Mouse (Mus musculus) forebrain, embryonic 12.5 days (tissue): ENCODE measurements around the gene Mtmr3. TPM values are rescaled to one million over a fixed set of nuclear protein-coding genes. Genes with fewer than 3 reads are reported as not detected.

Source experiments
- ATAC-seq: fragments of 200-750 bp; cut with Nextera tagmentation; 2 replicates; pipeline ENCODE4 v1.8.0; 2017; ENCODE audit warnings: moderate TSS enrichment; ENCODE audit not compliant: low FRiP score
- H3K27ac ChIP-seq: fragments of 300-500 bp; sonication (generic); 2 replicates; pipeline ENCODE4 v1.5.1; 2016; ENCODE audit warnings: mild to moderate bottlenecking
- H3K27me3 ChIP-seq: fragments of 300-500 bp; sonication (generic); 2 replicates; pipeline ENCODE4 v1.6.1; 2016; ENCODE audit warnings: mild to moderate bottlenecking
- H3K36me3 ChIP-seq: fragments of 300-500 bp; sonication (generic); replicated peaks from 2 replicates; pipeline ENCODE4 v1.6.1; 2016; ENCODE audit warnings: mild to moderate bottlenecking
- H3K4me1 ChIP-seq: fragments of 300-500 bp; sonication (generic); 2 replicates; pipeline ENCODE4 v1.6.1; 2016
- H3K4me2 ChIP-seq: fragments of 300-500 bp; sonication (generic); 2 replicates; pipeline ENCODE4 v1.6.1; 2016; ENCODE audit warnings: mild to moderate bottlenecking, moderate library complexity
- H3K4me3 ChIP-seq: fragments of 300-500 bp; sonication (generic); replicated peaks from 2 replicates; pipeline ENCODE4 v1.5.1; 2016; ENCODE audit warnings: mild to moderate bottlenecking
- H3K9ac ChIP-seq: fragments of 300-500 bp; sonication (generic); 2 replicates; pipeline ENCODE4 v1.6.1; 2016; ENCODE audit warnings: mild to moderate bottlenecking
- H3K9me3 ChIP-seq: fragments of 300-500 bp; sonication (generic); 2 replicates; pipeline ENCODE4 v1.6.1; 2016
- WGBS: fragments of 180-500 bp; shearing (Covaris S2); methylation state at CpG from one replicate; pipeline ENCODE4 v1.1.7; 2016; 5-methylcytosine and 5-hydroxymethylcytosine counted together
- polyA plus RNA-seq: library from polyadenylated mRNA; unstranded; fragments of >200 nt; fragmentation: Nextera tagmentation; extraction: Ambion mirVana; gene quantifications from 2 replicates; pipeline ENCODE4 v1.2.1, GENCODE M21; 2016

The Mtmr3 gene
- polyA plus RNA-seq, 1 experiment from 2014 or later: 46.5 TPM

GRCm38 (mm10) chr11:4446195-4446868 is 148.3 kb downstream of the Mtmr3 start:
- peaks cover 4% of the 10 kb centered on the region; the same call in 1 of the 2 replicates for H3K27me3 ChIP-seq
- H3K4me2 ChIP-seq: no peak overlapping the region
- H3K4me3 ChIP-seq: no peak overlapping the region
- WGBS: 96% methylated on average over 9 of the region's 9 CpGs
- H3K27ac ChIP-seq: no peak overlapping the region
- H3K9me3 ChIP-seq: no peaks in the 10 kb centered on the region
- H3K9ac ChIP-seq: no peak overlapping the region
- no peaks in the 10 kb centered on the region for H3K4me1 ChIP-seq
- H3K36me3 ChIP-seq: no peaks in the 10 kb centered on the region
- ATAC-seq: no peak

DNA sequence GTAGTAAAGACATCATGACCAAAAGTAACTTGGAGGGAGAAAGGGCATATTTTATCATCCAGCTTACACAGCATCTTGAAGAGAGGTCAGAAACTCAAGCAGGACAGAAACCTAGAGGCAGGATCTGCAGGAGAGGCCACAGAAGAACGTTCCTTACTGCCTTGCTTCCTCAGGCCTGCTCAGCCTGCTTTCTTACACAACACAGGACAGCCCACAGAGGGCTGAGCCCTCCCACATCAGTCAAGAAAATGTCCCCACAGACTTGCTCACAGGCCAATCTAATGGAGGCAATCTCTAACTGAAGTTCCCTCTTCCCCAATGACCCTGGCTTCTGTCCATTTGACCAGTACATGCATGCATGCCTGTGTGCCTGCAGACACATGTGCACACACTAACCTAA is 152.4 kb downstream of the Mtmr3 start:
- WGBS: 52% methylated on average over 1 of the region's 1 CpGs
- no peaks in the 10 kb centered on the region for H3K9me3 ChIP-seq
- H3K36me3 ChIP-seq: no peaks in the 10 kb centered on the region
- H3K9ac ChIP-seq: no peak overlapping the region
- H3K4me3 ChIP-seq: no peak overlapping the region
- no peak overlapping the region for H3K4me2 ChIP-seq
- no peak for ATAC-seq
- no peak overlapping the region for H3K27ac ChIP-seq
- no peaks in the 10 kb centered on the region for H3K27me3 ChIP-seq
- H3K4me1 ChIP-seq: peaks cover 5% of the 10 kb centered on the region

GRCm38 (mm10) chr11:4440978-4441377 is 153.7 kb downstream of the Mtmr3 start, which contains the start of gene Hormad2:
Gene Hormad2 (minus strand): TSS chr11:4441105.
- Histone ChIP-seq H3K27me3 (no peaks in the 10 kb centered on the region), H3K4me2 (no peak within 1 kb of the TSS), H3K9me3 (no peaks in the 10 kb centered on the region), H3K36me3 (no peaks in the 10 kb centered on the region), H3K9ac (no peak within 1 kb of the TSS), H3K4me3 (no peak within 1 kb of the TSS), H3K4me1 (peaks cover 5% of the 10 kb centered on the region), H3K27ac (no peak within 1 kb of the TSS)
- WGBS: 62% methylated on average over 19 of the region's 19 CpGs
- ATAC-seq: no peak

DNA sequence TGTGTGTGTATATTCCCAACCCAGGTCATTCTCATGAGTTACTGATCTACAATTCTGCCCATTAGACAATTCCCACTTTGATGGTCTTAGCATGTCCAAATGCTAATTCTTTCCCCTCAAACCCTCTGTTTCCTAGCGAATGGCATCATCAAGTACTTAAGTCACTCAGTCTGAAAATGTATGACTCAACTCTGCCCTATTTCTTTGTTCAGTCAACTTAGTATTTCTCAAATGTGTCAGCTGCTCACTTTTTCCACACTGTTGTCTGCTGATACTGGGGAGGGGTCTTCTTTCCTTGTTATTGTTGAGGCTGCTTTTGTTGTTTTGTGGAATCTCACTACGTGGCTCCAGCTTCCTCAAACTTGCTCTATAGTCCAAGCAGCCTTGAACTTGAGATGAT is 156.5 kb downstream of the Mtmr3 start:
- H3K4me3 ChIP-seq: no peak overlapping the region
- no peaks in the 10 kb centered on the region for H3K27me3 ChIP-seq
- peaks cover 5% of the 10 kb centered on the region for H3K4me1 ChIP-seq
- 59% methylated on average over 2 of the region's 2 CpGs for WGBS
- no peak overlapping the region for H3K27ac ChIP-seq
- H3K36me3 ChIP-seq: no peaks in the 10 kb centered on the region
- no peak overlapping the region for H3K4me2 ChIP-seq
- H3K9ac ChIP-seq: no peak overlapping the region
- no peaks in the 10 kb centered on the region for H3K9me3 ChIP-seq
- ATAC-seq: no peak

GRCm38 (mm10) chr11:4437318-4437717 is 157.3 kb downstream of the Mtmr3 start:
- WGBS: 80% methylated on average over 1 of the region's 1 CpGs
- H3K4me2 ChIP-seq: no peak overlapping the region
- no peak for ATAC-seq
- H3K4me3 ChIP-seq: no peak overlapping the region
- H3K36me3 ChIP-seq: no peaks in the 10 kb centered on the region
- H3K27ac ChIP-seq: no peak overlapping the region
- no peaks in the 10 kb centered on the region for H3K9me3 ChIP-seq
- no peaks in the 10 kb centered on the region for H3K27me3 ChIP-seq
- no peak overlapping the region for H3K9ac ChIP-seq
- H3K4me1 ChIP-seq: peaks cover 5% of the 10 kb centered on the region

- ATAC-seq: no peak
- Histone ChIP-seq H3K4me1 (peaks cover 5% of the 10 kb centered on the region), H3K4me3 (no peak overlapping the region), H3K27ac (no peak overlapping the region), H3K27me3 (no peaks in the 10 kb centered on the region), H3K9ac (no peak overlapping the region), H3K36me3 (no peaks in the 10 kb centered on the region), H3K4me2 (no peak overlapping the region), H3K9me3 (no peaks in the 10 kb centered on the region)
- WGBS: 80% methylated on average over 3 of the region's 3 CpGs
Observed at GRCm38 (mm10) chr11:4436631-4437030, 158.0 kb downstream of the Mtmr3 start.

DNA sequence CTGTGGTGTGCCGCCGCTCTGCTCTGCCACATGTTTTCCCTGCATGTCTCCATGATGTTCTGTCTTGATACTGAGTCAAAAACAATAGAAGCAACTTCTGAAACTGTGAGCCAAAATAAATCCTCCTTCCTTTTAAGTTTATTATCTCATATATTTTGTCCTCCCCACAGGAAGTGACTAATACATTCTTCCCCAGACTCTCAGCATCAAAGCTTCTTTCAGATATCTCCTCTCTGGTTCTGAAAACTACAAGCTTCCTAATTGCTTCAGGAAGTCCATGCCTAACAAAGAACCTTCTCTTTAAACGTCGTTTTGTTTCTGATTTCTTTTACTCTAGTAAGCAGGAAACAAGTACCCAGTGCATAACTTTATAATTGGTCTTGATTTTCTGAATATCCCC is 160.2 kb downstream of the Mtmr3 start:
- Histone ChIP-seq H3K9ac (no peak overlapping the region), H3K9me3 (no peaks in the 10 kb centered on the region), H3K27me3 (no peaks in the 10 kb centered on the region), H3K4me3 (no peak overlapping the region), H3K4me1 (no peaks in the 10 kb centered on the region), H3K27ac (no peak overlapping the region), H3K36me3 (no peaks in the 10 kb centered on the region), H3K4me2 (no peak overlapping the region)
- WGBS: 46% methylated on average over 4 of the region's 4 CpGs
- ATAC-seq: no peak

Other genes with a start within 250 kb of the Mtmr3 start
- gene Hormad2, start 153.8 kb downstream of the Mtmr3 start, polyA plus RNA-seq: not detected in 2 replicates
- not detected in 2 replicates for gene Gm11032, start 25.2 kb upstream of the Mtmr3 start, polyA plus RNA-seq
- gene Ascc2, start 42.9 kb upstream of the Mtmr3 start, polyA plus RNA-seq: 32.6 TPM in 2 replicates
- gene Uqcr10, start 109.5 kb upstream of the Mtmr3 start, polyA plus RNA-seq: 510 and 566 TPM in 2 replicates
- gene Zmat5, start 109.8 kb upstream of the Mtmr3 start, polyA plus RNA-seq: 74.0 and 75.0 TPM in 2 replicates
- 0.62 and 0.64 TPM in 2 replicates for gene Cabp7, start 151.9 kb upstream of the Mtmr3 start, polyA plus RNA-seq